Mouse (Mus musculus) embryonic facial prominence, embryonic 15.5 days (tissue): ENCODE measurements at regions not wholly inside any gene's neighbourhood (a gene's known extent, or its start where the extent isn't known, plus 50 kb on each side); places are given as distances from the start of the nearest gene placed in this dataset.

Source experiments
- ATAC-seq: fragments of 200-750 bp; cut with Nextera tagmentation; 2 replicates; pipeline ENCODE4 v1.8.0; 2017; ENCODE audit warnings: low read depth, moderate TSS enrichment; ENCODE audit not compliant: insufficient number of reproducible peaks, low FRiP score, low TSS enrichment
- H3K27ac ChIP-seq: fragments of 300-500 bp; sonication (generic); replicated peaks from 2 replicates; pipeline ENCODE4 v1.5.1; 2015; ENCODE audit warnings: mild to moderate bottlenecking, inconsistent platforms
- H3K27me3 ChIP-seq: fragments of 300-500 bp; sonication (generic); 2 replicates; pipeline ENCODE4 v1.6.1; 2015; ENCODE audit warnings: inconsistent platforms
- H3K36me3 ChIP-seq: fragments of 300-500 bp; sonication (generic); 2 replicates; pipeline ENCODE4 v1.6.1; 2015; ENCODE audit warnings: mild to moderate bottlenecking, inconsistent platforms
- H3K4me1 ChIP-seq: fragments of 300-500 bp; sonication (generic); 2 replicates; pipeline ENCODE4 v1.6.1; 2015; ENCODE audit warnings: inconsistent platforms
- H3K4me2 ChIP-seq: fragments of 300-500 bp; sonication (generic); replicated peaks from 2 replicates; pipeline ENCODE4 v1.6.1; 2015; ENCODE audit warnings: mild to moderate bottlenecking, inconsistent platforms
- H3K4me3 ChIP-seq: fragments of 300-500 bp; sonication (generic); replicated peaks from 2 replicates; pipeline ENCODE4 v1.5.1; 2015; ENCODE audit warnings: mild to moderate bottlenecking, inconsistent platforms
- H3K9ac ChIP-seq: fragments of 300-500 bp; sonication (generic); 2 replicates; pipeline ENCODE4 v1.6.1; 2015; ENCODE audit warnings: inconsistent platforms
- H3K9me3 ChIP-seq: fragments of 300-500 bp; sonication (generic); replicated peaks from 2 replicates; pipeline ENCODE4 v1.6.1; 2016; ENCODE audit warnings: inconsistent platforms
- WGBS: fragments of 180-500 bp; shearing (Covaris S2); methylation state at CpG from one replicate; pipeline ENCODE4 v1.1.7; 2015; 5-methylcytosine and 5-hydroxymethylcytosine counted together

- Histone ChIP-seq H3K9me3 (no peaks in the 10 kb centered on the region), H3K27ac (no peak overlapping the region), H3K36me3 (no peaks in the 10 kb centered on the region), H3K27me3 (no peaks in the 10 kb centered on the region), H3K4me2 (no peak overlapping the region), H3K9ac (no peak overlapping the region), H3K4me3 (no peak overlapping the region), H3K4me1 (peaks cover 25% of the 10 kb centered on the region)
- 76% methylated on average over 7 of the region's 7 CpGs for WGBS
- ATAC-seq = no peak
Measured at GRCm38 (mm10) chr8:87202639-87203160, 269.7 kb downstream of the Cbln1 start.

GRCm38 (mm10) chr8:87199461-87200131, 272.8 kb downstream of the Cbln1 start:
- Histone ChIP-seq H3K27me3 (no peaks in the 10 kb centered on the region), H3K4me1 (peaks cover 40% of the 10 kb centered on the region), H3K36me3 (no peaks in the 10 kb centered on the region), H3K27ac (0 out of 2 replicates have a peak overlapping the region, but pooled peaks have one; percentile 49), H3K4me2 (no peak overlapping the region), H3K4me3 (no peak overlapping the region), H3K9ac (no peak overlapping the region), H3K9me3 (no peaks in the 10 kb centered on the region)
- 5% methylated on average over 8 of the region's 8 CpGs for WGBS
- no peak for ATAC-seq

GRCm38 (mm10) chr8:87197867-87198536, 274.4 kb downstream of the Cbln1 start:
- H3K9ac ChIP-seq = no peak overlapping the region
- no peak overlapping the region; the same call in 1 of the 2 replicates for H3K27ac ChIP-seq
- WGBS = 41% methylated on average over 8 of the region's 8 CpGs
- H3K4me3 ChIP-seq = no peak overlapping the region
- ATAC-seq = no peak
- no peaks in the 10 kb centered on the region for H3K36me3 ChIP-seq
- no peaks in the 10 kb centered on the region for H3K9me3 ChIP-seq
- no peak overlapping the region for H3K4me2 ChIP-seq
- peaks cover 40% of the 10 kb centered on the region for H3K4me1 ChIP-seq
- H3K27me3 ChIP-seq = no peaks in the 10 kb centered on the region

GRCm38 (mm10) chr8:87197000-87197399, 275.4 kb downstream of the Cbln1 start:
- H3K4me1 ChIP-seq = peaks cover 40% of the 10 kb centered on the region
- no peaks in the 10 kb centered on the region for H3K27me3 ChIP-seq
- H3K9me3 ChIP-seq = no peaks in the 10 kb centered on the region
- H3K9ac ChIP-seq = no peak overlapping the region
- H3K27ac ChIP-seq = no peak overlapping the region; the same call in 1 of the 2 replicates
- no peaks in the 10 kb centered on the region for H3K36me3 ChIP-seq
- WGBS = 12% methylated on average over 5 of the region's 5 CpGs
- H3K4me2 ChIP-seq = no peak overlapping the region
- H3K4me3 ChIP-seq = no peak overlapping the region
- ATAC-seq = no peak

- Histone ChIP-seq H3K27ac (no peak overlapping the region), H3K27me3 (no peaks in the 10 kb centered on the region), H3K4me1 (peaks cover 40% of the 10 kb centered on the region), H3K4me3 (no peak overlapping the region), H3K9me3 (no peaks in the 10 kb centered on the region), H3K4me2 (no peak overlapping the region), H3K36me3 (no peaks in the 10 kb centered on the region), H3K9ac (no peak overlapping the region)
- 77% methylated on average over 5 of the region's 5 CpGs for WGBS
- no peak for ATAC-seq
Measured at GRCm38 (mm10) chr8:87196050-87196449, 276.4 kb downstream of the Cbln1 start.

GRCm38 (mm10) chr8:87189791-87190385, 282.5 kb downstream of the Cbln1 start:
- H3K9ac ChIP-seq = no peak overlapping the region
- H3K36me3 ChIP-seq = no peaks in the 10 kb centered on the region
- H3K4me2 ChIP-seq = no peak overlapping the region
- H3K4me1 ChIP-seq = 0 out of 2 replicates have a peak, but pooled peaks cover 4% of the 10 kb centered on the region
- H3K9me3 ChIP-seq = no peaks in the 10 kb centered on the region
- 52% methylated on average over 13 of the region's 13 CpGs for WGBS
- H3K4me3 ChIP-seq = no peak overlapping the region
- H3K27ac ChIP-seq = no peak overlapping the region
- H3K27me3 ChIP-seq = no peaks in the 10 kb centered on the region
- ATAC-seq = no peak

- no peaks in the 10 kb centered on the region for H3K27me3 ChIP-seq
- ATAC-seq = no peak
- no peak overlapping the region for H3K4me3 ChIP-seq
- no peak overlapping the region for H3K27ac ChIP-seq
- no peaks in the 10 kb centered on the region for H3K9me3 ChIP-seq
- H3K9ac ChIP-seq = no peak overlapping the region
- no peaks in the 10 kb centered on the region for H3K4me1 ChIP-seq
- no peak overlapping the region for H3K4me2 ChIP-seq
- WGBS = 57% methylated on average over 4 of the region's 4 CpGs
- H3K36me3 ChIP-seq = no peaks in the 10 kb centered on the region
Measured at GRCm38 (mm10) chr8:87182888-87183287, 289.5 kb downstream of the Cbln1 start.

GRCm38 (mm10) chr8:87178561-87178960, 293.5 kb upstream of the N4bp1 start:
- H3K9me3 ChIP-seq = no peaks in the 10 kb centered on the region
- H3K27me3 ChIP-seq = no peaks in the 10 kb centered on the region
- no peaks in the 10 kb centered on the region for H3K36me3 ChIP-seq
- no peak for ATAC-seq
- no peak overlapping the region for H3K27ac ChIP-seq
- H3K4me1 ChIP-seq = no peaks in the 10 kb centered on the region
- 79% methylated on average over 4 of the region's 4 CpGs for WGBS
- H3K4me2 ChIP-seq = no peak overlapping the region
- H3K9ac ChIP-seq = no peak overlapping the region
- no peak overlapping the region for H3K4me3 ChIP-seq

- Histone ChIP-seq H3K27ac (no peak overlapping the region), H3K4me2 (no peak overlapping the region), H3K27me3 (no peaks in the 10 kb centered on the region), H3K36me3 (no peaks in the 10 kb centered on the region), H3K9me3 (no peaks in the 10 kb centered on the region), H3K4me3 (no peak overlapping the region), H3K4me1 (no peaks in the 10 kb centered on the region), H3K9ac (no peak overlapping the region)
- no peak for ATAC-seq
- 63% methylated on average over 6 of the region's 6 CpGs for WGBS
Measured at GRCm38 (mm10) chr8:87177620-87178019, 292.6 kb upstream of the N4bp1 start.

GRCm38 (mm10) chr8:87175097-87175496, 290.0 kb upstream of the N4bp1 start:
- Histone ChIP-seq H3K9ac (no peak overlapping the region), H3K4me3 (no peak overlapping the region), H3K4me1 (no peaks in the 10 kb centered on the region), H3K4me2 (no peak overlapping the region), H3K27me3 (no peaks in the 10 kb centered on the region), H3K27ac (no peak overlapping the region), H3K9me3 (no peaks in the 10 kb centered on the region), H3K36me3 (no peaks in the 10 kb centered on the region)
- no peak for ATAC-seq

- no peaks in the 10 kb centered on the region for H3K36me3 ChIP-seq
- no peak overlapping the region for H3K9ac ChIP-seq
- H3K4me1 ChIP-seq = no peaks in the 10 kb centered on the region
- H3K27me3 ChIP-seq = no peaks in the 10 kb centered on the region
- H3K27ac ChIP-seq = no peak overlapping the region
- no peaks in the 10 kb centered on the region for H3K9me3 ChIP-seq
- ATAC-seq = no peak
- no peak overlapping the region for H3K4me3 ChIP-seq
- H3K4me2 ChIP-seq = no peak overlapping the region
Measured at GRCm38 (mm10) chr8:87173720-87174119, 288.7 kb upstream of the N4bp1 start.
